Mouse (Mus musculus): ENCODE measurements around the gene Zfp560. TPM values are rescaled to one million over a fixed set of nuclear protein-coding genes. Genes with fewer than 3 reads are reported as not detected.
A peak's percentile ranks its signal among the peaks of the same experiment; 100 is the strongest.
"Not testable (repeated sequence)": the region's sequence is repeated elsewhere in the genome, so short reads cannot be mapped to it uniquely, and the experiment has no call there.

Gene Zfp560
- total RNA-seq (2021): 4.5 and 6.9 TPM in 2 replicates
- long read RNA-seq, transcript Zfp560-202 (3 exons, 608 nt): major isoform, 5 of 5 reads
- long read RNA-seq, partial matches to known transcripts: 0 of 5 reads
- long read RNA-seq, other reads (novel, unspliced or antisense): 0 of 5 reads

GRCm38 (mm10) chr9:20384532-20385342 is at the start of gene Zfp560:
TSS of gene Zfp560 (minus strand) at chr9:20385177.
- peak; percentile 90 for DNase-seq

DNA sequence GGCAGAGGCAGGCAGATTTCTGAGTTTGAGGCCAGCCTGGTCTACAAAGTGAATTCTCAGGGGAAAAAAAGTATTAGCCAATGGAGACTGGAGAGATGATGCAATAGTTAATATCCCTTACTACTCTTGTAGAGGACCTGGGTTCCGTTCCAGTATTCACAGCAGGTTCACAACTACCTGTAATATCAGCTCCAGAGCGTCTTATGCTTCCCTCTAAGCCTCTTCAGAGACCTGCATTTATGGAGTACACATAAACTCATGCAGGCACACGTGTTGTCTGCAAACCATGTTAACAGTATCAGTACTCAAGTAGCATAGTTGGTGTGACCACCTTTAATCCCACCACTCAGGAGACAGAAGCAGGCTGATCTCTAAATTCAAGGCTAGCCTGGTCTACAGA is 45.0 kb upstream of the Zfp560 start:
- DNase-seq: no peak

GRCm38 (mm10) chr9:20411460-20411859 is 26.5 kb upstream of the Zfp560 start:
- DNase-seq: no peak

DNA sequence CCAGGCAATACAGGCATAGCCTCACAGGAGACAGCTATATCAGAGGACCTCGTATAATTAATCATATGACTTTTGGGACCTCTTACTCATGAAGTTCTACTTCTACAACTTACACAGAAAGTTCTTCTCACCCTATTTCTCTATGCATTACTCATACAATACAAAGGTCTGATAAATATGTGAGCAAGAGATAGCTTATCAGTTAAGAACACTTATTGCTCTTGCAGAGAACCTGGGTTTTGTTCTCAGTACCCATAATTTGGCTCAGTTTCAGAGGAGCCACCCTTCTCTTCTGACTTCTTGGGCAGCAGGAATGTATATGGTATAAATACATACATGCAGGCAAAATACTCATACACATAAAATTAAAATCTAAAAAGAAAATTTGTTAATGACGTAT is 24.3 kb upstream of the Zfp560 start:
- no peak for DNase-seq

GRCm38 (mm10) chr9:20385343-20385703 is 346 bp upstream of the Zfp560 start:
- DNase-seq: no peak

DNA sequence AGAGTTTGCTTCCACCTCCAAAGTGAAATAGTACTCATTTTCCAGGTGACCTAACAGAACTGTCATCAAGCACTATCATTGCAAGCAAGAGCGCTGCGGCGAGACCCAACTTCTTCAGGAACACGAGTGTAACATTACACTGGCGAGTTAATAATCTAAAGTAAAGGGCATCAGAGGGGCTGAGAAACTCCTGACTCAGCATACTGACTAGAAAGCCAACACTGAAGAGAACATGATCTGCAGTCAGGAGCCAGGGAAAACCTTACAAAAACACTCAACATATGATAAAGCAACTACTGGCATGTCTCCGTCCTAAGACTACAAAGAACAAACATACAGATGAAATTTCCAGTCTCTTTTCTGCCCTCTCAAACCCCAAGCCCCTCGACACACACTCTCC is 1.3 kb downstream of the Zfp560 start:
- DNase-seq: no peak

GRCm38 (mm10) chr9:20374712-20375111 is 10.3 kb downstream of the Zfp560 start:
- DNase-seq: no peak

- no peak for DNase-seq
Observed at GRCm38 (mm10) chr9:20367311-20367710, 17.7 kb downstream of the Zfp560 start.

GRCm38 (mm10) chr9:20348501-20348900 is 36.5 kb downstream of the Zfp560 start:
- no peak for DNase-seq

DNA sequence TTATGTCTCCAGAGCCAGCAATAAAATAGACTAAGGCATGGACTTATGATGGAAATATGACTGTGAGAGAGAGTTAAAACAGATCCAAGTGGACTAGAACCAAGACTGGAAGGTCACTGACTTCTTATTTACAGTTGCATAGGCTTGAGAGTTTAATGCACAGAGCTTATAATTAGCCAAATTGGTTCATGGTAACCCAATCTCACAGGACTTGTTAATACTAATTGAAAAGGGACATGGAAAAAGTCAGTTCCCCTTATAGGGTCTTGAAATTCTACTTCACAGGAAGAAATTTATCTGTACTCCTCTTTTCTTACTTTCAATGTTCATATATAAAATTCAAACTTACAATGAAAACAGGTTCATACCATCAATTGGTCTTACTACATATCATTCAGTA is 49.0 kb downstream of the Zfp560 start, which contains the start of gene Olfr18:
TSS of gene Olfr18 (minus strand) at position 101 of the 400 bp plus-strand sequence.
- DNase-seq: no peak

DNA sequence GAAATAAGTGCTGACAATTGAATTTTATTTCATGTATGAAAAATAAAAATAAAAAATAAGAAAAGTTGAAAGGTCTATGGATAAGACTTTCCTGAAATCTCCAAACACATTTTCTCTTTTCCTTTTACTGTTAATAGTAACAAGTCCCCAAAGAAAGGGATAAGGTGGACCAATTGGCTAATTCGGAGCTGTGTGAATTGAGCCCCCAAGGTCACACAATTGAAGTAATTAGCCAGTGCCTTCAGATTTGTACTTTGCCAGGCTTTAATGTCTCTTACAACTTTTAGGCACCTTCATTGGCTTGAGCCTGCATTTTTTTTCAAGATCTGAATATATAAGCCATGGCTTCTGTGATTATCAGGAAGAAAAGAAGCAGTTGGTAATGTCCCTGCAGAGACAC is 86.7 kb downstream of the Zfp560 start, which contains the start of gene Olfr873:
TSS of gene Olfr873 (plus strand) at position 301 of the 400 bp plus-strand sequence.
- DNase-seq: no peak

- not testable (repeated sequence) for DNase-seq
Observed at GRCm38 (mm10) chr9:20295562-20295961, 89.4 kb downstream of the Zfp560 start.

Other genes with a start within 250 kb of the Zfp560 start
- gene Olfr870, start 211.1 kb downstream of the Zfp560 start, total RNA-seq (2021): not detected in 2 replicates
- not detected in 2 replicates for gene Olfr871, start 173.0 kb downstream of the Zfp560 start, total RNA-seq (2021)
- gene Olfr872, start 148.1 kb downstream of the Zfp560 start, total RNA-seq (2021): not detected in 2 replicates
- gene Olfr39, start 102.8 kb downstream of the Zfp560 start, total RNA-seq (2021): not detected in 2 replicates
- not detected in 2 replicates for gene Olfr873, start 86.6 kb downstream of the Zfp560 start, total RNA-seq (2021)
- gene Olfr18, start 49.1 kb downstream of the Zfp560 start, total RNA-seq (2021): not detected in 2 replicates
- 17.1 and 28.7 TPM in 2 replicates for gene Zfp26, start 75.0 kb upstream of the Zfp560 start, total RNA-seq (2021)
- gene Zfp426, start 107.6 kb upstream of the Zfp560 start, total RNA-seq (2021): 21.1 and 30.5 TPM in 2 replicates
- 41.7 and 47.2 TPM in 2 replicates for gene Zfp266, start 136.2 kb upstream of the Zfp560 start, total RNA-seq (2021)
- gene Zfp846, start 196.1 kb upstream of the Zfp560 start, total RNA-seq (2021): 9.0 and 12.9 TPM in 2 replicates

Data from adrenal gland, postnatal 25 days (tissue).